Mouse (Mus musculus) megakaryocyte, embryonic 14.5 days (primary cell): Measurements from ENCODE around the gene Kif27. TPM values are rescaled to one million over a fixed set of nuclear protein-coding genes. Genes with fewer than 3 reads are reported as not detected.

Experiments used
- H3K27me3 ChIP-seq: replicated peaks from 2 replicates; pipeline ENCODE3; 2012; ENCODE audit warnings: inconsistent platforms
- H3K36me3 ChIP-seq: replicated peaks from 2 replicates; pipeline ENCODE3; 2012; ENCODE audit warnings: low read length, inconsistent platforms, mixed read lengths
- H3K4me1 ChIP-seq: 2 replicates; pipeline ENCODE4 v1.6.1; 2012; ENCODE audit warnings: inconsistent platforms
- H3K4me3 ChIP-seq: replicated peaks from 2 replicates; pipeline ENCODE3; 2012; ENCODE audit warnings: moderate library complexity, mild to moderate bottlenecking, inconsistent platforms
- H3K9me3 ChIP-seq: 2 replicates; pipeline ENCODE4 v1.6.1; 2012; ENCODE audit warnings: inconsistent platforms
- FLI1 ChIP-seq: IDR thresholded peaks from 2 replicates; pipeline ENCODE4 v1.6.1; 2012; ENCODE audit warnings: low read length, inconsistent platforms, mixed read lengths
- GATA1 ChIP-seq: IDR thresholded peaks from 3 replicates; pipeline ENCODE4 v1.6.1; 2012; ENCODE audit warnings: mixed read lengths, low read length, inconsistent platforms, borderline replicate concordance
- polyA plus RNA-seq: library from polyadenylated mRNA; stranded (reverse); fragments of >175 nt; gene quantifications from 2 replicates; pipeline ENCODE4 v1.2.3, GENCODE M21; 2012; ENCODE audit warnings: low replicate concordance; ENCODE audit not compliant: insufficient read depth

The Kif27 gene
- polyA plus RNA-seq, 1 experiment, result not detected

GRCm38 (mm10) chr13:58263546-58263945 is 95.4 kb downstream of the Kif27 start:
- Histone ChIP-seq H3K36me3 (no peaks in the 10 kb centered on the region), H3K4me1 (no peaks in the 10 kb centered on the region), H3K27me3 (peaks cover 6% of the 10 kb centered on the region), H3K4me3 (no peak overlapping the region), H3K9me3 (no peaks in the 10 kb centered on the region)
- TF ChIP-seq FLI1, result no peak
- TF ChIP-seq GATA1, result no peak

- Histone ChIP-seq H3K4me1 (no peaks in the 10 kb centered on the region), H3K4me3 (no peak overlapping the region), H3K27me3 (peaks cover 5% of the 10 kb centered on the region), H3K36me3 (no peaks in the 10 kb centered on the region), H3K9me3 (no peaks in the 10 kb centered on the region)
- TF ChIP-seq FLI1 (no peak), GATA1 (no peak)
Measured at GRCm38 (mm10) chr13:58261674-58262073, 97.2 kb downstream of the Kif27 start.

GRCm38 (mm10) chr13:58253268-58253667 is 105.7 kb downstream of the Kif27 start:
- no peaks in the 10 kb centered on the region for H3K4me1 ChIP-seq
- no peaks in the 10 kb centered on the region for H3K9me3 ChIP-seq
- H3K36me3 ChIP-seq, result no peaks in the 10 kb centered on the region
- H3K27me3 ChIP-seq, result peaks cover 19% of the 10 kb centered on the region
- no peak for TF ChIP-seq FLI1
- TF ChIP-seq GATA1, result no peak
- H3K4me3 ChIP-seq, result no peak overlapping the region

- no peaks in the 10 kb centered on the region for H3K36me3 ChIP-seq
- peaks cover 22% of the 10 kb centered on the region for H3K27me3 ChIP-seq
- no peak overlapping the region for H3K4me3 ChIP-seq
- H3K9me3 ChIP-seq, result no peaks in the 10 kb centered on the region
- H3K4me1 ChIP-seq, result peaks cover 6% of the 10 kb centered on the region
- TF ChIP-seq FLI1 (no peak), GATA1 (no peak)
Measured at GRCm38 (mm10) chr13:58248957-58249356, 110.0 kb downstream of the Kif27 start.

Other genes with a start within 250 kb of the Kif27 start
- not detected in 2 replicates for gene Klhl3, start 245.5 kb downstream of the Kif27 start, polyA plus RNA-seq
- 352 and 532 TPM in 2 replicates for gene Hnrnpa0, start 230.6 kb downstream of the Kif27 start, polyA plus RNA-seq
- 3.4 and 15.6 TPM in 2 replicates for gene Idnk, start 201.5 kb downstream of the Kif27 start, polyA plus RNA-seq
- 33.9 and 40.9 TPM in 2 replicates for gene Ubqln1, start 143.5 kb downstream of the Kif27 start, polyA plus RNA-seq
- 0.86 TPM in 1 of 2 replicates, not detected in the other for gene Gkap1, start 83.4 kb downstream of the Kif27 start, polyA plus RNA-seq
- gene 2210016F16Rik, start 26.1 kb upstream of the Kif27 start, polyA plus RNA-seq, result 1.1 and 3.2 TPM in 2 replicates
- gene Rmi1, start 43.1 kb upstream of the Kif27 start, polyA plus RNA-seq, result 0.42 and 2.8 TPM in 2 replicates
- gene Hnrnpk, start 44.2 kb upstream of the Kif27 start, polyA plus RNA-seq, result 91.3 and 488 TPM in 2 replicates